12 mouse cellular contexts compared by ENCODE assay signal in genomic region chr2:93961716-93962115, GRCm38 (mm10). TPM values are rescaled to one million over a fixed set of nuclear protein-coding genes. Genes with fewer than 3 reads are reported as not detected.
DNase-seq lines count a peak whose midpoint lies in the region; ATAC-seq and TF ChIP-seq lines count a peak whose summit lies in the region.
"Had no signal": no experiment of that assay in that cellular context is flagged by ENCODE, and none has a peak within 500 bp of the region (broad histone marks: within the 10 kb centered on the region; RNA-seq: fewer than 3 reads in every experiment).

No protein-coding gene starts in this region.

- no peaks in the 10 kb centered on the region for H3K27me3 ChIP-seq in liver, adult 2 months (ENCODE audit: control insufficient read depth, insufficient read depth, low read length)
- H3K27me3 ChIP-seq in limb, embryonic 10.5 days (ENCODE audit: low read depth, poor library complexity, severe bottlenecking): peaks cover 42% of the 10 kb centered on the region
- H3K27me3 ChIP-seq in hindbrain, embryonic 11.5 days (ENCODE audit: control insufficient read depth, insufficient read depth, low read length): peaks cover 13% of the 10 kb centered on the region

- H3K4me3 ChIP-seq in liver, adult 2 months (ENCODE audit: insufficient read depth, low read depth, low read length): no peak overlapping the region
- H3K4me3 ChIP-seq in limb, embryonic 10.5 days: no peak overlapping the region
- H3K4me3 ChIP-seq in hindbrain, embryonic 11.5 days (ENCODE audit: low read depth, low read length): no peak overlapping the region
- H3K4me3 ChIP-seq: embryonic facial prominence, embryonic 13.5 days; limb, embryonic 12.5 days had no signal

- TF ChIP-seq CTCF in liver, adult 2 months (IDR thresholded peaks at IDR 0.05; ENCODE audit: low read depth, low read length): no peak

- no peak overlapping the region for H3K9ac ChIP-seq in liver, adult 2 months (ENCODE audit: low read depth, low read length)
- H3K9ac ChIP-seq in hindbrain, embryonic 11.5 days (ENCODE audit: low read depth, low read length): no peak overlapping the region
- H3K9ac ChIP-seq: embryonic facial prominence, embryonic 13.5 days; limb, embryonic 12.5 days had no signal

- H3K79me2 ChIP-seq in liver, adult 2 months (ENCODE audit: control insufficient read depth, insufficient read depth, low read length): no peaks in the 10 kb centered on the region

- no peak overlapping the region for H3K4me2 ChIP-seq in hindbrain, embryonic 11.5 days (replicated peaks; ENCODE audit: low read depth, low read length)
- H3K4me2 ChIP-seq: embryonic facial prominence, embryonic 13.5 days; limb, embryonic 12.5 days had no signal

- no peaks in the 10 kb centered on the region for H3K9me3 ChIP-seq in limb, embryonic 10.5 days (replicated peaks)
- H3K9me3 ChIP-seq in hindbrain, embryonic 11.5 days (ENCODE audit: control insufficient read depth, low read length): no peaks in the 10 kb centered on the region
- H3K9me3 ChIP-seq: embryonic facial prominence, embryonic 13.5 days; limb, embryonic 12.5 days had no signal

- peak; percentile 32 for DNase-seq in liver, adult 2 months (ENCODE audit: extremely low read depth, low read depth, low spot score)
- DNase-seq in liver: no peak
- peak; percentile 86 to 92 for DNase-seq in cerebellum, adult 18-20 months
- DNase-seq in gastrocnemius, postnatal 14 days: peak; percentile 55
- DNase-seq in lung, postnatal 10 days: peak; percentile 68
- DNase-seq in limb, embryonic 10.5 days (ENCODE audit: low spot score): no peak
- no peak for DNase-seq in hindbrain, embryonic 11.5 days (ENCODE audit: low spot score)

- H3K36me3 ChIP-seq in liver, adult 2 months (ENCODE audit: control insufficient read depth, insufficient read depth, low read length): no peaks in the 10 kb centered on the region
- H3K36me3 ChIP-seq in limb, embryonic 10.5 days: no peaks in the 10 kb centered on the region
- H3K36me3 ChIP-seq in hindbrain, embryonic 11.5 days (ENCODE audit: control insufficient read depth, insufficient read depth, low read length): no peaks in the 10 kb centered on the region
- H3K36me3 ChIP-seq: embryonic facial prominence, embryonic 13.5 days; limb, embryonic 12.5 days had no signal

- no peaks in the 10 kb centered on the region; the same call in 1 of the 2 replicates for H3K4me1 ChIP-seq in liver, adult 2 months (ENCODE audit: control insufficient read depth, insufficient read depth, low read length)
- peaks cover 9% of the 10 kb centered on the region for H3K4me1 ChIP-seq in limb, embryonic 10.5 days
- H3K4me1 ChIP-seq in hindbrain, embryonic 11.5 days (replicated peaks; ENCODE audit: control insufficient read depth, insufficient read depth, low read length): no peaks in the 10 kb centered on the region

- H3K27ac ChIP-seq in liver, adult 2 months (replicated peaks; ENCODE audit: insufficient read depth, low read depth, low read length): peak overlapping the region; percentile 28
- H3K27ac ChIP-seq in limb, embryonic 10.5 days: no peak overlapping the region
- H3K27ac ChIP-seq in hindbrain, embryonic 11.5 days (ENCODE audit: low read depth, low read length): no peak overlapping the region
- H3K27ac ChIP-seq: embryonic facial prominence, embryonic 13.5 days; limb, embryonic 12.5 days had no signal

- ATAC-seq in hindbrain, embryonic 11.5 days (ENCODE audit: low FRiP score): no peak
- ATAC-seq: inflammation-experienced regulatory T-cells, adult 6 months had no signal

- 61% methylated on average over 8 of the region's 8 CpGs for WGBS in liver, adult 2 months
- 73% methylated on average over 8 of the region's 8 CpGs for WGBS in limb, embryonic 10.5 days
- WGBS in hindbrain, embryonic 11.5 days: 77% methylated on average over 8 of the region's 8 CpGs

- no peak for TF ChIP-seq POLR2A in liver, adult 2 months (IDR thresholded peaks at IDR 0.05; ENCODE audit: extremely low read depth, insufficient read depth, low read length)

- intact Hi-C loops in gastrocnemius, postnatal 14 days (cut with DNase I; ENCODE audit: low total_unique reads): no loop called here

RNA-seq across cellular contexts. Expression of gene Gm13889, which starts 4.7 kb away (rescaled TPM):
- 0.46 and 0.94 TPM in 2 replicates for total RNA-seq in liver, adult 2 months (2014; rRNA removed)
- 3.5 and 4.3 TPM in 2 replicates for polyA plus RNA-seq in liver, adult 2 months (2012; rRNA removed)
- total RNA-seq in gastrocnemius, postnatal 14 days (2021): 10 to 100 TPM in 1 of 2 experiments, 1 to 10 TPM in 1; 9.5 to 15.6 TPM
- polyA plus RNA-seq in limb, embryonic 10.5 days (2016; fragmentation: Nextera tagmentation; extraction: Ambion mirVana): 0.60 and 0.70 TPM in 2 replicates
- 3.3 and 5.7 TPM in 2 replicates for polyA plus RNA-seq in hindbrain, embryonic 11.5 days (2014; fragmentation: Nextera tagmentation; extraction: Ambion mirVana)
- total RNA-seq: MEL; neutrophil, adult 5-6 weeks had no signal
- polyA plus RNA-seq: inflammation-experienced regulatory T-cells, adult 6 months had no signal

RNA-seq across cellular contexts. Expression of gene Gm27027, which starts 34.4 kb away (rescaled TPM):
- not detected in 2 replicates for total RNA-seq in liver, adult 2 months (2014; rRNA removed)
- polyA plus RNA-seq in liver, adult 2 months (2012; rRNA removed): not detected in 2 replicates
- total RNA-seq in gastrocnemius, postnatal 14 days (2021): under 1 TPM in 1 of 2 experiments, not detected in 1; 0.86 TPM
- not detected in 2 replicates for polyA plus RNA-seq in limb, embryonic 10.5 days (2016; fragmentation: Nextera tagmentation; extraction: Ambion mirVana)
- polyA plus RNA-seq in hindbrain, embryonic 11.5 days (2014; fragmentation: Nextera tagmentation; extraction: Ambion mirVana): not detected in 2 replicates
- total RNA-seq: MEL; neutrophil, adult 5-6 weeks had no signal
- polyA plus RNA-seq: embryonic facial prominence, embryonic 13.5 days; inflammation-experienced regulatory T-cells, adult 6 months; limb, embryonic 12.5 days had no signal

RNA-seq across cellular contexts. Expression of gene Alkbh3, which starts 48.9 kb away (rescaled TPM):
- 24.9 and 27.9 TPM in 2 replicates for total RNA-seq in liver, adult 2 months (2014; rRNA removed)
- 33.0 and 33.6 TPM in 2 replicates for polyA plus RNA-seq in liver, adult 2 months (2012; rRNA removed)
- total RNA-seq in gastrocnemius, postnatal 14 days (2021): 10 to 100 TPM; 48.9 to 54.0 TPM
- polyA plus RNA-seq in limb, embryonic 10.5 days (2016; fragmentation: Nextera tagmentation; extraction: Ambion mirVana): 48.8 and 56.2 TPM in 2 replicates
- polyA plus RNA-seq in hindbrain, embryonic 11.5 days (2014; fragmentation: Nextera tagmentation; extraction: Ambion mirVana): 51.9 and 53.4 TPM in 2 replicates
- total RNA-seq: MEL had no signal

Comparison
In these comparisons a context has a peak if more than half of its experiments do, and no peak if none do; other contexts are left out.
1. DNase-seq: peak in liver, adult 2 months (single experiment), cerebellum, adult 18-20 months (2 of 2), gastrocnemius, postnatal 14 days (single experiment) and lung, postnatal 10 days (single experiment); none in liver (single experiment), limb, embryonic 10.5 days (single experiment) and hindbrain, embryonic 11.5 days (single experiment).